Mouse (Mus musculus): ENCODE data around the gene Gm10974. TPM values are rescaled to one million over a fixed set of nuclear protein-coding genes. Genes with fewer than 3 reads are reported as not detected.

Gm10974 gene
- polyA plus RNA-seq, 2 experiments: not detected

- Histone ChIP-seq H3K36me3 (ENCODE audit: control insufficient read depth, insufficient read depth, low read length) (peaks cover 4% of the 10 kb centered on the region; the same call in 1 of the 2 replicates), H3K4me3 (replicated peaks; ENCODE audit: low read length) (no peak overlapping the region), H3K9me3 (ENCODE audit: control insufficient read depth, low read length) (no peaks in the 10 kb centered on the region), H3K4me1 (ENCODE audit: control insufficient read depth, insufficient read depth, low read length) (peaks cover 4% of the 10 kb centered on the region; the same call in 1 of the 2 replicates), H3K27ac (replicated peaks; ENCODE audit: low read depth, low read length) (no peak overlapping the region), H3K27me3 (ENCODE audit: control insufficient read depth, insufficient read depth, low read length) (no peaks in the 10 kb centered on the region), H3K9ac (ENCODE audit: low read depth, low read length, severe bottlenecking) (no peak overlapping the region), H3K4me2 (replicated peaks; ENCODE audit: low read depth, low read length, severe bottlenecking) (no peak overlapping the region)
- ATAC-seq (ENCODE audit: low FRiP score, low read depth): no peak
- no peak for TF ChIP-seq POLR2A (IDR thresholded peaks at IDR 0.05; ENCODE audit: borderline replicate concordance, extremely low read depth, insufficient read depth, insufficient read length)
- no peak for DNase-seq (ENCODE audit: low spot score)
- WGBS: 91% methylated on average over 2 of the region's 2 CpGs
Observed at GRCm38 (mm10) chr7:66327516-66327915, 38.2 kb upstream of the Gm10974 start.

DNA sequence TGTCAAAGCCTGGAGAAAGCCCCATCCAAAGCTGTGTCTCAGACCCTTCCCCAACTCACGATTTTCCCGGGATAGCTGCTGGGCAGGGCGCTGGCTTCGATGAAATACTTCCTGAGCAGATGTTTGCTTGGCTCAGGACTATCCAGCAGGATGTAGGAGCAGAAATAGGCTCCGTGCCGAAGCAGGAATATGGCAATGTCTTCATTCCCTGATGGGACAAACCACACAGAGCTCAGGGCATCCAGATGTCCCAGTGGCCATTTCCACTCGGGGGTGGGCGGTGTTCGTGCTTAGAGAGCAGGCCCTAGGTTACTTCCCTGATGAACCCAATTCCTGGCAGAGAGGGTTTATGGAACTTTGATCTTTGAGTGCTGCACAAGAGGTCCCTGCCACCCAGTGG is 35.1 kb upstream of the Gm10974 start:
- DNase-seq (ENCODE audit: low spot score): no peak
- Histone ChIP-seq H3K27me3 (ENCODE audit: control insufficient read depth, insufficient read depth, low read length) (no peaks in the 10 kb centered on the region), H3K9me3 (ENCODE audit: control insufficient read depth, low read length) (no peaks in the 10 kb centered on the region), H3K27ac (replicated peaks; ENCODE audit: low read depth, low read length) (no peak overlapping the region), H3K4me3 (replicated peaks; ENCODE audit: low read length) (no peak overlapping the region), H3K4me2 (replicated peaks; ENCODE audit: low read depth, low read length, severe bottlenecking) (no peak overlapping the region), H3K36me3 (ENCODE audit: control insufficient read depth, insufficient read depth, low read length) (peaks cover 4% of the 10 kb centered on the region; the same call in 1 of the 2 replicates), H3K9ac (ENCODE audit: low read depth, low read length, severe bottlenecking) (no peak overlapping the region), H3K4me1 (ENCODE audit: control insufficient read depth, insufficient read depth, low read length) (peaks cover under 1% of the 10 kb centered on the region; the same call in 1 of the 2 replicates)
- TF ChIP-seq POLR2A (IDR thresholded peaks at IDR 0.05; ENCODE audit: borderline replicate concordance, extremely low read depth, insufficient read depth, insufficient read length): no peak
- no peak; the same call in 1 of the 2 replicates for ATAC-seq (ENCODE audit: low FRiP score, low read depth)
- WGBS: 67% methylated on average over 9 of the region's 9 CpGs

GRCm38 (mm10) chr7:66332340-66332739 is 33.4 kb upstream of the Gm10974 start:
- ATAC-seq (ENCODE audit: low FRiP score, low read depth) (no peak), DNase-seq (ENCODE audit: low spot score) (no peak)
- Histone ChIP-seq H3K27ac (replicated peaks; ENCODE audit: low read depth, low read length) (no peak overlapping the region), H3K36me3 (ENCODE audit: control insufficient read depth, insufficient read depth, low read length) (peaks cover 4% of the 10 kb centered on the region; the same call in 1 of the 2 replicates), H3K9me3 (ENCODE audit: control insufficient read depth, low read length) (no peaks in the 10 kb centered on the region), H3K4me1 (ENCODE audit: control insufficient read depth, insufficient read depth, low read length) (no peaks in the 10 kb centered on the region), H3K4me2 (replicated peaks; ENCODE audit: low read depth, low read length, severe bottlenecking) (no peak overlapping the region), H3K27me3 (ENCODE audit: control insufficient read depth, insufficient read depth, low read length) (no peaks in the 10 kb centered on the region), H3K4me3 (replicated peaks; ENCODE audit: low read length) (no peak overlapping the region), H3K9ac (ENCODE audit: low read depth, low read length, severe bottlenecking) (no peak overlapping the region)
- 92% methylated on average over 8 of the region's 8 CpGs for WGBS
- TF ChIP-seq POLR2A (IDR thresholded peaks at IDR 0.05; ENCODE audit: borderline replicate concordance, extremely low read depth, insufficient read depth, insufficient read length): no peak

DNA sequence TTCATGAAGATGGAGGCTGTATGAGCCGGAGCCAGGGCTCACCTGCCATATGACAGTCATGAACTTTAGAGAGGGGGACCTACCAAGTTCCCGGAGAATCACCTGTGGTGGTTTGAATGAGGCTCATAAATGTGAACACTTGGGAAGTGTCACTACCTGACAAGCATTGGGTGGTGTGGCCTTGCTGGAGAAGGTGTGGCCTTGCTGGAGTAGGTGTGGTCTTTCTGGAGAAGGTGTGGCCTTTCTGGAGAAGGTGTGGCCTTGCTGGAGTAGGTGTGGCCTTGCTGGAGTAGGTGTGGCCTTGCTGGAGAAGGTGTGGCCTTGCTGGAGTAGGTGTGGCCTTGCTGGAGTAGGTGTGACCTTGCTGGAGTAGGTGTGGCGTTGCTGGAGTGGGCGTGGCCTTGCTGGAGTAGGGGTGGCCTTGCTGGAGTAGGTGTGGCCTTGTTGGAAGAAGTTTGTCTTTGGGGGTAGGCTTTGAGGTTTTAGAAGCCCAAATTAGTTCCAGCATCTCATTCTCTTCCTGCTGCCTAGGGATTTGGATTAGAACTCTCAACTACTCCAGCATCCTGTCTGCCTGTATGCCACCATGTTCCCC is 31.7 kb upstream of the Gm10974 start:
- no peaks in the 10 kb centered on the region for H3K9me3 ChIP-seq (ENCODE audit: control insufficient read depth, low read length)
- no peak overlapping the region for H3K9ac ChIP-seq (ENCODE audit: low read depth, low read length, severe bottlenecking)
- ATAC-seq (ENCODE audit: low FRiP score, low read depth): no peak
- peaks cover 4% of the 10 kb centered on the region; the same call in 1 of the 2 replicates for H3K36me3 ChIP-seq (ENCODE audit: control insufficient read depth, insufficient read depth, low read length)
- H3K27me3 ChIP-seq (ENCODE audit: control insufficient read depth, insufficient read depth, low read length): no peaks in the 10 kb centered on the region
- H3K27ac ChIP-seq (replicated peaks; ENCODE audit: low read depth, low read length): no peak overlapping the region
- TF ChIP-seq POLR2A (IDR thresholded peaks at IDR 0.05; ENCODE audit: borderline replicate concordance, extremely low read depth, insufficient read depth, insufficient read length): no peak
- no peak overlapping the region for H3K4me3 ChIP-seq (replicated peaks; ENCODE audit: low read length)
- no peak overlapping the region for H3K4me2 ChIP-seq (replicated peaks; ENCODE audit: low read depth, low read length, severe bottlenecking)
- WGBS: 84% methylated on average over 4 of the region's 4 CpGs
- no peak for DNase-seq (ENCODE audit: low spot score)
- H3K4me1 ChIP-seq (ENCODE audit: control insufficient read depth, insufficient read depth, low read length): no peaks in the 10 kb centered on the region

- ATAC-seq (ENCODE audit: low FRiP score, low read depth): no peak
- no peak overlapping the region for H3K4me2 ChIP-seq (replicated peaks; ENCODE audit: low read depth, low read length, severe bottlenecking)
- no peak for DNase-seq (ENCODE audit: low spot score)
- H3K9ac ChIP-seq (ENCODE audit: low read depth, low read length, severe bottlenecking): no peak overlapping the region
- H3K27me3 ChIP-seq (ENCODE audit: control insufficient read depth, insufficient read depth, low read length): no peaks in the 10 kb centered on the region
- WGBS: 90% methylated on average over 2 of the region's 2 CpGs
- peaks cover 4% of the 10 kb centered on the region; the same call in 1 of the 2 replicates for H3K36me3 ChIP-seq (ENCODE audit: control insufficient read depth, insufficient read depth, low read length)
- no peaks in the 10 kb centered on the region for H3K9me3 ChIP-seq (ENCODE audit: control insufficient read depth, low read length)
- H3K4me1 ChIP-seq (ENCODE audit: control insufficient read depth, insufficient read depth, low read length): peaks cover 12% of the 10 kb centered on the region
- H3K27ac ChIP-seq (replicated peaks; ENCODE audit: low read depth, low read length): no peak overlapping the region
- H3K4me3 ChIP-seq (replicated peaks; ENCODE audit: low read length): no peak overlapping the region
- no peak for TF ChIP-seq POLR2A (IDR thresholded peaks at IDR 0.05; ENCODE audit: borderline replicate concordance, extremely low read depth, insufficient read depth, insufficient read length)
Observed at GRCm38 (mm10) chr7:66336955-66337354, 28.8 kb upstream of the Gm10974 start.

All from limb, embryonic 14.5 days (tissue).